ENCODE assay signal across 11 mouse cellular contexts in genomic region chr11:117119723-117120122, GRCm38 (mm10). TPM values are rescaled to one million over a fixed set of nuclear protein-coding genes. Genes with fewer than 3 reads are reported as not detected.
DNase-seq lines count a peak whose midpoint lies in the region; ATAC-seq and TF ChIP-seq lines count a peak whose summit lies in the region.
"Had no signal": no experiment of that assay in that cellular context is flagged by ENCODE, and none has a peak within 500 bp of the region (broad histone marks: within the 10 kb centered on the region; RNA-seq: fewer than 3 reads in every experiment).

No protein-coding gene starts in this region.

- H3K9me3 ChIP-seq in heart, embryonic 15.5 days (replicated peaks) = no peaks in the 10 kb centered on the region
- no peaks in the 10 kb centered on the region for H3K9me3 ChIP-seq in lung, postnatal 0 days (ENCODE audit: low read length)
- no peaks in the 10 kb centered on the region for H3K9me3 ChIP-seq in heart, postnatal 0 days (replicated peaks; ENCODE audit: control insufficient read depth, low read length)
- H3K9me3 ChIP-seq in midbrain, embryonic 16.5 days (replicated peaks; ENCODE audit: control insufficient read depth, low read length, poor library complexity, severe bottlenecking) = no peaks in the 10 kb centered on the region
- H3K9me3 ChIP-seq: G1E had no signal

- no peak for TF ChIP-seq EP300 in lung, postnatal 0 days (IDR thresholded peaks at IDR 0.05)
- TF ChIP-seq EP300 in heart, postnatal 0 days (IDR thresholded peaks at IDR 0.05; ENCODE audit: low read depth) = no peak

- peak overlapping the region; percentile 80 for H3K27ac ChIP-seq in heart, embryonic 15.5 days
- peak overlapping the region; percentile 7 for H3K27ac ChIP-seq in lung, postnatal 0 days (ENCODE audit: low read length)
- H3K27ac ChIP-seq in heart, postnatal 0 days (ENCODE audit: low read depth) = peak overlapping the region; percentile 43
- H3K27ac ChIP-seq in midbrain, embryonic 16.5 days (ENCODE audit: low read length) = no peak overlapping the region

- no peak overlapping the region for H3K4me3 ChIP-seq in heart, embryonic 15.5 days
- H3K4me3 ChIP-seq in lung, postnatal 0 days (ENCODE audit: low read depth, low read length) = no peak overlapping the region
- H3K4me3 ChIP-seq in lung, adult 2 months (replicated peaks; ENCODE audit: extremely low read depth, low read depth, low read length) = no peak overlapping the region
- no peak overlapping the region for H3K4me3 ChIP-seq in heart, postnatal 0 days (ENCODE audit: low read depth, low read length)
- no peak overlapping the region for H3K4me3 ChIP-seq in midbrain, embryonic 16.5 days (ENCODE audit: low read depth, low read length)

- no peak for ATAC-seq in heart, embryonic 15.5 days (replicated peaks; ENCODE audit: insufficient number of reproducible peaks, insufficient read depth, low FRiP score, low read depth)
- ATAC-seq in lung, postnatal 0 days = no peak
- ATAC-seq in heart, postnatal 0 days (ENCODE audit: insufficient read depth, low read depth) = no peak
- ATAC-seq in midbrain, embryonic 16.5 days = no peak
- ATAC-seq: inflammation-experienced regulatory T-cells, adult 6 months had no signal

- H3K36me3 ChIP-seq in heart, embryonic 15.5 days = peaks cover 3% of the 10 kb centered on the region; the same call in 1 of the 2 replicates
- H3K36me3 ChIP-seq in lung, postnatal 0 days (ENCODE audit: insufficient read depth, low read length) = peaks cover 14% of the 10 kb centered on the region; the same call in 1 of the 2 replicates
- H3K36me3 ChIP-seq in heart, postnatal 0 days (replicated peaks; ENCODE audit: control insufficient read depth, insufficient read depth, low read length) = peaks cover 14% of the 10 kb centered on the region
- no peaks in the 10 kb centered on the region for H3K36me3 ChIP-seq in midbrain, embryonic 16.5 days (ENCODE audit: control insufficient read depth, insufficient read depth, low read length)

- intact Hi-C loops in heart, postnatal 36 days (cut with DNase I) = loop anchor here (2.0 kb wide), 1 partner anchor 15 kb away; no protein-coding TSS in a partner anchor

- no peaks in the 10 kb centered on the region for H3K27me3 ChIP-seq in heart, embryonic 15.5 days
- no peaks in the 10 kb centered on the region for H3K27me3 ChIP-seq in lung, postnatal 0 days (replicated peaks; ENCODE audit: insufficient read depth, low read length)
- H3K27me3 ChIP-seq in heart, postnatal 0 days (ENCODE audit: control insufficient read depth, insufficient read depth, low read length) = no peaks in the 10 kb centered on the region
- H3K27me3 ChIP-seq in midbrain, embryonic 16.5 days (ENCODE audit: control insufficient read depth, insufficient read depth, low read depth, low read length) = no peaks in the 10 kb centered on the region

- H3K4me2 ChIP-seq in heart, embryonic 15.5 days = no peak overlapping the region
- 0 out of 2 replicates have a peak overlapping the region, but pooled peaks have one; percentile 1 for H3K4me2 ChIP-seq in lung, postnatal 0 days (replicated peaks; ENCODE audit: low read depth, low read length)
- peak overlapping the region; percentile 28 for H3K4me2 ChIP-seq in heart, postnatal 0 days (ENCODE audit: low read depth, low read length)
- no peak overlapping the region for H3K4me2 ChIP-seq in midbrain, embryonic 16.5 days (ENCODE audit: low read length)

- WGBS in heart, embryonic 15.5 days = 51% methylated on average over 4 of the region's 5 CpGs
- WGBS in lung, postnatal 0 days = 33% methylated on average over 5 of the region's 5 CpGs
- 27% methylated on average over 4 of the region's 5 CpGs for WGBS in lung, adult 2 months
- WGBS in heart, postnatal 0 days = 61% methylated on average over 5 of the region's 5 CpGs
- 59% methylated on average over 5 of the region's 5 CpGs for WGBS in midbrain, embryonic 16.5 days

- DNase-seq in heart, postnatal 36 days = no peak
- peak; percentile 50 for DNase-seq in lung, postnatal 0 days (ENCODE audit: low spot score)
- DNase-seq in lung, adult 2 months = no peak
- no peak for DNase-seq in heart, postnatal 0 days (ENCODE audit: low spot score)
- DNase-seq in thymus, postnatal 14 days = peak; percentile 61
- DNase-seq: embryo, embryonic 11 days; right cerebral cortex, postnatal 14 days had no signal

- H3K4me1 ChIP-seq in heart, embryonic 15.5 days (replicated peaks) = peaks cover 87% of the 10 kb centered on the region
- peaks cover 47% of the 10 kb centered on the region for H3K4me1 ChIP-seq in lung, postnatal 0 days (ENCODE audit: insufficient read depth, low read depth, low read length)
- peaks cover 46% of the 10 kb centered on the region for H3K4me1 ChIP-seq in lung, adult 2 months (ENCODE audit: control insufficient read depth, insufficient read depth, low read length)
- H3K4me1 ChIP-seq in heart, postnatal 0 days (ENCODE audit: control insufficient read depth, insufficient read depth) = peaks cover 62% of the 10 kb centered on the region
- H3K4me1 ChIP-seq in midbrain, embryonic 16.5 days (ENCODE audit: control insufficient read depth, insufficient read depth, low read length) = peaks cover 58% of the 10 kb centered on the region

- no peak for TF ChIP-seq POLR2A in lung, adult 2 months (IDR thresholded peaks at IDR 0.05; ENCODE audit: borderline replicate concordance, extremely low read depth, low read depth, low read length)

- TF ChIP-seq CTCF in lung, postnatal 0 days (IDR thresholded peaks at IDR 0.05) = no peak
- no peak for TF ChIP-seq CTCF in lung, adult 2 months (IDR thresholded peaks at IDR 0.05; ENCODE audit: insufficient read depth, low read length)
- TF ChIP-seq CTCF in heart, postnatal 0 days (IDR thresholded peaks at IDR 0.05; ENCODE audit: low read depth) = no peak

- H3K9ac ChIP-seq in heart, embryonic 15.5 days = peak overlapping the region; percentile 24
- H3K9ac ChIP-seq in lung, postnatal 0 days (replicated peaks; ENCODE audit: low read depth) = no peak overlapping the region
- 0 out of 2 replicates have a peak overlapping the region, but pooled peaks have one; percentile 29 for H3K9ac ChIP-seq in heart, postnatal 0 days (replicated peaks; ENCODE audit: low read depth, low read length)
- H3K9ac ChIP-seq in midbrain, embryonic 16.5 days (ENCODE audit: low read depth, low read length) = no peak overlapping the region

RNA-seq across cellular contexts. Expression of gene Sec14l1, which starts 4.8 kb away (rescaled TPM):
- 42.1 and 48.8 TPM in 2 replicates for polyA plus RNA-seq in heart, embryonic 15.5 days (2015; fragmentation: Nextera tagmentation; extraction: Ambion mirVana)
- total RNA-seq in heart, postnatal 36 days (2021) = 10 to 100 TPM; 67.9 to 75.2 TPM
- polyA plus RNA-seq in lung, postnatal 0 days (2015; fragmentation: Nextera tagmentation; extraction: Ambion mirVana) = 62.2 and 62.4 TPM in 2 replicates
- 123 and 133 TPM in 2 replicates for polyA plus RNA-seq in lung, adult 2 months (2012; rRNA removed)
- total RNA-seq in heart, postnatal 0 days (2014; rRNA removed; ENCODE audit: low replicate concordance) = 62.1 and 71.6 TPM in 2 replicates
- 36.4 and 38.0 TPM in 2 replicates for polyA plus RNA-seq in heart, postnatal 0 days (2015; fragmentation: Nextera tagmentation; extraction: Ambion mirVana)
- polyA plus RNA-seq in midbrain, embryonic 16.5 days (2015; fragmentation: Nextera tagmentation; extraction: Ambion mirVana) = 60.7 and 63.4 TPM in 2 replicates

Comparison
In these comparisons a context has a peak if more than half of its experiments do, and no peak if none do; other contexts are left out.
1. H3K4me2 ChIP-seq: peak in lung, postnatal 0 days (single experiment) and heart, postnatal 0 days (single experiment); none in heart, embryonic 15.5 days (single experiment) and midbrain, embryonic 16.5 days (single experiment).
2. DNase-seq: peak in lung, postnatal 0 days (single experiment) and thymus, postnatal 14 days (single experiment); none in heart, postnatal 36 days (0 of 2), lung, adult 2 months (single experiment) and heart, postnatal 0 days (single experiment).
3. H3K9ac ChIP-seq: peak in heart, embryonic 15.5 days (single experiment) and heart, postnatal 0 days (single experiment); none in lung, postnatal 0 days (single experiment) and midbrain, embryonic 16.5 days (single experiment).